Mouse (Mus musculus): ENCODE data around the gene Ovca2.
"Not testable (repeated sequence)": the region's sequence is repeated elsewhere in the genome, so short reads cannot be mapped to it uniquely, and the experiment has no call there.

Ovca2 gene

GRCm38 (mm10) chr11:75194850-75195461, 16.3 kb upstream of the Ovca2 start:
- DNase-seq (ENCODE audit: low spot score) = no peak

GRCm38 (mm10) chr11:75194121-75194849, 15.7 kb upstream of the Ovca2 start:
- no peak for DNase-seq (ENCODE audit: low spot score)

GRCm38 (mm10) chr11:75193256-75194071, 14.8 kb upstream of the Ovca2 start, which contains the start of gene Rtn4rl1:
Gene Rtn4rl1 (plus strand): TSS chr11:75193783.
- peak; percentile 69 for DNase-seq (ENCODE audit: low spot score)

GRCm38 (mm10) chr11:75192336-75193214, 13.9 kb upstream of the Ovca2 start:
- DNase-seq (ENCODE audit: low spot score) = peak; percentile 86

GRCm38 (mm10) chr11:75191841-75192240, 13.2 kb upstream of the Ovca2 start:
- no peak for DNase-seq (ENCODE audit: low spot score)

- no peak for DNase-seq (ENCODE audit: low spot score)
Observed at GRCm38 (mm10) chr11:75190905-75191441, 12.3 kb upstream of the Ovca2 start, which contains the start of gene Dph1. Gene Dph1 (minus strand): TSS chr11:75191241.

- peak; percentile 89 for DNase-seq (ENCODE audit: low spot score)
Observed at GRCm38 (mm10) chr11:75190371-75190724, 11.7 kb upstream of the Ovca2 start.

- no peak for DNase-seq (ENCODE audit: low spot score)
Observed at GRCm38 (mm10) chr11:75189713-75190370, 11.2 kb upstream of the Ovca2 start.

- DNase-seq (ENCODE audit: low spot score) = no peak
Observed at GRCm38 (mm10) chr11:75184986-75185385, 6.4 kb upstream of the Ovca2 start.

- no peak for DNase-seq (ENCODE audit: low spot score)
Observed at GRCm38 (mm10) chr11:75184573-75184972, 5.9 kb upstream of the Ovca2 start.

GRCm38 (mm10) chr11:75183917-75184570, 5.4 kb upstream of the Ovca2 start:
- DNase-seq (ENCODE audit: low spot score) = no peak

- DNase-seq (ENCODE audit: low spot score) = no peak
Observed at GRCm38 (mm10) chr11:75178011-75178410, 624 bp downstream of the Ovca2 start.

- not testable (repeated sequence) for DNase-seq (ENCODE audit: low spot score)
Observed at GRCm38 (mm10) chr11:75174574-75174973, 4.1 kb downstream of the Ovca2 start.

- no peak for DNase-seq (ENCODE audit: low spot score)
Observed at GRCm38 (mm10) chr11:75173799-75174165, 4.9 kb downstream of the Ovca2 start.

- peak; percentile 75 for DNase-seq (ENCODE audit: low spot score)
Observed at GRCm38 (mm10) chr11:75173095-75173798, 5.4 kb downstream of the Ovca2 start.

GRCm38 (mm10) chr11:75172151-75173094, 6.2 kb downstream of the Ovca2 start:
- DNase-seq (ENCODE audit: low spot score) = no peak

- DNase-seq (ENCODE audit: low spot score) = no peak
Observed at GRCm38 (mm10) chr11:75171186-75171865, 7.3 kb downstream of the Ovca2 start.

GRCm38 (mm10) chr11:75170136-75170751, 8.4 kb downstream of the Ovca2 start:
- peak; percentile 92 for DNase-seq (ENCODE audit: low spot score)

Measured in lung, postnatal 25 days (tissue).